Mouse (Mus musculus) heart, adult 2 months (tissue): ENCODE results near the gene Nlk. TPM values are rescaled to one million over a fixed set of nuclear protein-coding genes. Genes with fewer than 3 reads are reported as not detected.

Experiments
- DNase-seq, 2 experiments: peaks; one replicate each; pipeline ENCODE4 v3.0.0; 2021
- H3K27ac ChIP-seq: fragments of 200-600 bp; 2 replicates; pipeline ENCODE4 v1.8.1; 2022
- H3K27me3 ChIP-seq: fragments of 200-500 bp; 2 replicates; pipeline ENCODE4 v1.6.1; 2012; ENCODE audit warnings: mild to moderate bottlenecking, low read length, inconsistent platforms, mixed read lengths; ENCODE audit not compliant: control insufficient read depth, insufficient read depth
- H3K36me3 ChIP-seq: fragments of 200-500 bp; 2 replicates; pipeline ENCODE4 v1.6.1; 2012; ENCODE audit warnings: low read length, inconsistent platforms; ENCODE audit not compliant: control insufficient read depth, insufficient read depth
- H3K4me1 ChIP-seq: fragments of 200-500 bp; 2 replicates; pipeline ENCODE4 v1.6.1; 2011; ENCODE audit warnings: low read length; ENCODE audit not compliant: control insufficient read depth, insufficient read depth
- H3K4me3 ChIP-seq: fragments of 200-600 bp; 2 replicates; pipeline ENCODE4 v1.8.1; 2022
- H3K79me2 ChIP-seq: fragments of 200-500 bp; replicated peaks from 2 replicates; pipeline ENCODE4 v1.6.1; 2012; ENCODE audit warnings: mild to moderate bottlenecking, inconsistent platforms, low read length, moderate library complexity, mixed read lengths; ENCODE audit not compliant: control insufficient read depth, insufficient read depth
- H3K9ac ChIP-seq: fragments of 200-500 bp; 2 replicates; pipeline ENCODE4 v1.6.1; 2012; ENCODE audit warnings: low read depth, mild to moderate bottlenecking, control low read depth, inconsistent platforms, low read length, mixed read lengths
- CTCF ChIP-seq: fragments of 200-600 bp; IDR thresholded peaks from 2 replicates; pipeline ENCODE4 v1.8.1; 2022; ENCODE audit warnings: antibody characterized with exemption, mild to moderate bottlenecking, moderate library complexity
- EP300 ChIP-seq: fragments of 200-500 bp; IDR thresholded peaks from 2 replicates; pipeline ENCODE4 v1.6.1; 2011; ENCODE audit warnings: low read depth, low read length, control low read depth; ENCODE audit not compliant: insufficient read depth
- POLR2A ChIP-seq: fragments of 200-500 bp; IDR thresholded peaks from 2 replicates; pipeline ENCODE4 v1.6.1; 2011; ENCODE audit warnings: mild to moderate bottlenecking, low read depth, low read length, control low read depth; ENCODE audit not compliant: insufficient read depth
- WGBS: fragments of 180-500 bp; shearing (Covaris S2); methylation state at CpG from one replicate; pipeline ENCODE4 v1.1.7; 2018; 5-methylcytosine and 5-hydroxymethylcytosine counted together
- intact Hi-C: fragments of 180-260 bp; cut with DNase I; formaldehyde crosslinking; loops from one replicate; pipeline ENCODE4 v1.15.1; 2025
- polyA plus RNA-seq: library from polyadenylated mRNA; depleted of rRNA; stranded (reverse); fragments of >200 nt; gene quantifications from 2 replicates; pipeline ENCODE4 v1.2.3, GENCODE M21; 2012
- total RNA-seq, 2 experiments: library from RNA; stranded (reverse); gene quantifications; 2 replicates each; pipeline ENCODE4 v1.2.3; 2021

Nlk gene
- total and polyA plus RNA-seq, 3 experiments, result 10.7 to 14.9 (median 13.0) TPM

DNA sequence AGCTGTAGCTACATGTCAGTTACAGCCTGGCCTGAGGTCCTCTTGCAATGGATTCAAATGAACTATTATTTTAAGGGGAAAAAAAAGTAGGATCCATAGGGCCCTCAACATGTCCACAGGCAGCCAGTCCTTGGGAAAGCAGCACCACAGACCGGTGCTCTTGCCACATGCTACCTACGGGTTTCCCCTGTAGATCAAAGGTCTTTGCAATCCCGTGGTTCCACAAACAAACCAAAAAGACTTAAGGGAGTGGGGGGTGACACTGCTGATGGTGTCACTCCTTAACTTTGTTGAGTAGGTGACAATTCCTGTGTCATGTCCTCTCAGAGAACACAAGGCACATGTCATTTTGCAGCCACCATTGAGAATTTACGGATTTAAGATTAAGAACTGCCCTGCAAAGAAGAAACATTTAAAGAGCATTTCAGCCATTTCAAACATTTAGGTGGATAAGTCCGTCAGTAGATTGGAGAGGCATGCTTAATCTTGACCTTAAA lies 147.6 kb downstream of the Nlk start:
- Histone ChIP-seq H3K79me2 (no peaks in the 10 kb centered on the region), H3K4me1 (no peaks in the 10 kb centered on the region), H3K4me3 (peak overlapping the region; percentile 89), H3K27ac (no peak overlapping the region), H3K27me3 (no peaks in the 10 kb centered on the region), H3K9ac (no peak overlapping the region), H3K36me3 (no peaks in the 10 kb centered on the region)
- intact Hi-C loops, result no loop called here
- DNase-seq, result no peak
- TF ChIP-seq EP300, result no peak
- no peak for TF ChIP-seq CTCF
- 32% methylated on average over 5 of the region's 5 CpGs for WGBS

DNA sequence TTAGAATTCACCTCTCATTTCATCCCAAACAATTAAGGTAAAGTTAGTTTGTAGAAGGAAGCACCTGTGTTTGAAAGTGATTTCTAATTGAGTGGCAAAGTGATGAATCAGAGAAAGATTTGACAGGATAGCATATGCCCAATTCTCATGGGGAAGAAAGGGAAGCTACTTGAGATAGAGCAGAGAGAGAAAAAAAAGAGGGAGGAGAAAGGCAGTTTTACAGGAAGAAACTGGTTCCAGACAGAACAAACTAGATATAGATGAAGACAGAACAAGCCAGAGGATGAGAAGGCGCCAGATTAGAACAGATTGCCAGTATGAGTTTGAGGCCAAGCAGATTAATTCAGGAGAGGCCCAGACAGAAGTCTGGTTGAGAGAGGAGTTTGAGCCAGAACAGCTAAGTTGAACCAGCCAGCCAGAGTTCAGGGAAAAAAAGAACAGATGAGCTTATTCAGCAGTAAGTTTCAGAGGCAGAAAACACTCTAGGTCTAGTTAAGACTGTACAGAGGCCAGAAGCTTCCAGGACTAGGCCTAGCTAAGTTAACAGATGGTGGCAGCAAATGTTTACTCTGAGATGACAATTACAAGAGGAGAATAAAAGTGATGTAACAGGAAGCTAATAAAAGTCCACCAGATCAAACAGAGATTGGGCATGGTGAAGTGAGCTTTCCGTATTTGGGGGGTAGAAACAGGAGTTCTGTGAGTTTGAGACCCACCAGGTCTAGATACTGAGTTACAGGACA lies 149.3 kb downstream of the Nlk start:
- WGBS, result 68% methylated on average over 2 of the region's 2 CpGs
- Histone ChIP-seq H3K36me3 (no peaks in the 10 kb centered on the region), H3K27me3 (no peaks in the 10 kb centered on the region), H3K4me3 (no peak overlapping the region), H3K9ac (no peak overlapping the region), H3K79me2 (no peaks in the 10 kb centered on the region), H3K4me1 (no peaks in the 10 kb centered on the region), H3K27ac (no peak overlapping the region)
- intact Hi-C loops, result no loop called here
- DNase-seq, result no peak
- TF ChIP-seq CTCF (no peak), EP300 (no peak), POLR2A (no peak)

- H3K27ac ChIP-seq, result no peak overlapping the region
- H3K4me1 ChIP-seq, result no peaks in the 10 kb centered on the region
- no peaks in the 10 kb centered on the region for H3K27me3 ChIP-seq
- TF ChIP-seq CTCF (no peak), EP300 (no peak), POLR2A (no peak)
- no peak overlapping the region for H3K9ac ChIP-seq
- H3K4me3 ChIP-seq, result no peak overlapping the region
- intact Hi-C loops, result no loop called here
- 60% methylated on average over 8 of the region's 8 CpGs for WGBS
- no peak for DNase-seq
- no peaks in the 10 kb centered on the region; the same call in 1 of the 2 replicates for H3K36me3 ChIP-seq
- no peaks in the 10 kb centered on the region for H3K79me2 ChIP-seq
Measured at GRCm38 (mm10) chr11:78545181-78545580, 152.0 kb downstream of the Nlk start.

- H3K36me3 ChIP-seq, result peaks cover 3% of the 10 kb centered on the region; the same call in 1 of the 2 replicates
- intact Hi-C loops, result no loop called here
- H3K79me2 ChIP-seq, result no peaks in the 10 kb centered on the region
Measured at GRCm38 (mm10) chr11:78544449-78545111, 152.6 kb downstream of the Nlk start.

GRCm38 (mm10) chr11:78540358-78540757 lies 156.8 kb downstream of the Nlk start:
- Histone ChIP-seq H3K9ac (no peak overlapping the region), H3K27me3 (no peaks in the 10 kb centered on the region), H3K79me2 (peaks cover 4% of the 10 kb centered on the region; the same call in 1 of the 2 replicates), H3K27ac (no peak overlapping the region), H3K4me1 (no peaks in the 10 kb centered on the region; the same call in 1 of the 2 replicates), H3K36me3 (peaks cover 5% of the 10 kb centered on the region; the same call in 1 of the 2 replicates), H3K4me3 (no peak overlapping the region)
- intact Hi-C loops, result no loop called here
- no peak for DNase-seq
- no peak for TF ChIP-seq POLR2A
- TF ChIP-seq CTCF, result no peak
- no peak for TF ChIP-seq EP300
- 81% methylated on average over 3 of the region's 3 CpGs for WGBS

More at GRCm38 (mm10) chr11:78544449-78545111, 152.6 kb downstream of the Nlk start:
- H3K27me3 ChIP-seq, result no peaks in the 10 kb centered on the region
- no peak overlapping the region for H3K9ac ChIP-seq
- no peak overlapping the region for H3K27ac ChIP-seq
- no peaks in the 10 kb centered on the region for H3K4me1 ChIP-seq
- DNase-seq, result no peak
- 92% methylated on average over 7 of the region's 7 CpGs for WGBS
- TF ChIP-seq POLR2A, result no peak
- TF ChIP-seq EP300, result no peak
- peak; percentile 34 for TF ChIP-seq CTCF
- H3K4me3 ChIP-seq, result no peak overlapping the region

DNA sequence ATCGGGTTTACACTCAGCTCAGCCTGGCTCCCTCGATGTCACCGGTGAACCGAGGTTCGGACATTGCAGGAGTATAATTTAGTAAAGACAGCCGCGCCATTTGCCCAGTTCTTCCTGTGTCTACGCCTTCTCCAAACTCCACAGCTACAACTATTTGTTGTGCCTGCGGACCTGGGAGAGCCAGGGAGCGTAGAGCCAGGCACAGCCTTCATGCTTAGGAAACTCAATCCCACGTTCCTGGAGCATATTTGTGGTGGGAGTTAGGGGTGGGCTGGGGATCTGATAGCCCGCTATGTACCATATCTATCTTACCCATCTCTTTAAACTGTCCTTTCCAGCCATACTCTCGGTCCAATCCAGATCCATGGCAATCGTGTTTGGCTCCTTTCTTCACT lies 160.5 kb downstream of the Nlk start:
- 1% methylated on average over 14 of the region's 14 CpGs for WGBS
- peaks cover 14% of the 10 kb centered on the region for H3K36me3 ChIP-seq
- TF ChIP-seq POLR2A, result no peak
- no peak for TF ChIP-seq CTCF
- no peak for TF ChIP-seq EP300
- peaks cover 9% of the 10 kb centered on the region for H3K4me1 ChIP-seq
- H3K9ac ChIP-seq, result peak overlapping the region; percentile 90
- intact Hi-C loops, result loop anchor here (1.0 to 2.0 kb wide), 2 partner anchors 14 to 24 kb away; partner anchors contain the start of genes Poldip2, Tmem199 and Tmem97
- peak overlapping the region; percentile 91 for H3K27ac ChIP-seq
- peak overlapping the region; percentile 75 for H3K4me3 ChIP-seq
- H3K27me3 ChIP-seq, result no peaks in the 10 kb centered on the region
- DNase-seq, result no peak
- H3K79me2 ChIP-seq, result peaks cover 9% of the 10 kb centered on the region; the same call in 1 of the 2 replicates
